Mouse (Mus musculus) small intestine, adult 2 months (tissue): ENCODE results near the gene Tmem189. TPM values are rescaled to one million over a fixed set of nuclear protein-coding genes. Genes with fewer than 3 reads are reported as not detected.
A peak's percentile ranks its signal among the peaks of the same experiment; 100 is the strongest.

Experiments
- H3K27ac ChIP-seq: fragments of 200-500 bp; 2 replicates; pipeline ENCODE4 v1.5.1; 2012; ENCODE audit warnings: low read depth, low read length, control low read depth, inconsistent platforms; ENCODE audit not compliant: insufficient read depth
- H3K27me3 ChIP-seq: fragments of 200-500 bp; 2 replicates; pipeline ENCODE4 v1.6.1; 2012; ENCODE audit warnings: mild to moderate bottlenecking, moderate library complexity, low read length, inconsistent platforms; ENCODE audit not compliant: control insufficient read depth, insufficient read depth
- H3K36me3 ChIP-seq: fragments of 200-500 bp; 2 replicates; pipeline ENCODE4 v1.6.1; 2012; ENCODE audit warnings: mild to moderate bottlenecking, low read length, control low read depth, inconsistent platforms; ENCODE audit not compliant: control insufficient read depth, insufficient read depth
- H3K4me1 ChIP-seq: fragments of 200-500 bp; 2 replicates; pipeline ENCODE4 v1.6.1; 2012; ENCODE audit warnings: low read length, inconsistent platforms, mixed read lengths; ENCODE audit not compliant: control insufficient read depth, insufficient read depth, insufficient read length
- H3K4me3 ChIP-seq: fragments of 200-500 bp; 2 replicates; pipeline ENCODE4 v1.5.1; 2012; ENCODE audit warnings: low read depth, mild to moderate bottlenecking, control low read depth, inconsistent platforms, low read length, moderate library complexity
- CTCF ChIP-seq: fragments of 200-500 bp; IDR thresholded peaks from 2 replicates; pipeline ENCODE4 v1.5.1; 2012; ENCODE audit warnings: low read depth, mild to moderate bottlenecking, control low read depth, inconsistent platforms, low read length, moderate library complexity, mixed read lengths; ENCODE audit not compliant: insufficient replicate concordance, insufficient read length; ENCODE audit errors: extremely low read depth
- POLR2A ChIP-seq: fragments of 200-500 bp; IDR thresholded peaks from 2 replicates; pipeline ENCODE4 v1.6.1; 2012; ENCODE audit warnings: low read depth, mild to moderate bottlenecking, control low read depth, inconsistent platforms, low read length, moderate library complexity
- WGBS: fragments of 180-500 bp; shearing (Covaris S2); methylation state at CpG from one replicate; pipeline ENCODE4 v1.1.7; 2018; 5-methylcytosine and 5-hydroxymethylcytosine counted together
- polyA plus RNA-seq: library from polyadenylated mRNA; depleted of rRNA; stranded (reverse); fragments of >200 nt; gene quantifications from 2 replicates; pipeline ENCODE4 v1.2.3, GENCODE M21; 2012

The Tmem189 gene
- polyA plus RNA-seq, 1 experiment, result 28.0 TPM

- no peak for TF ChIP-seq POLR2A
- TF ChIP-seq CTCF, result no peak
- Histone ChIP-seq H3K36me3 (peaks cover 9% of the 10 kb centered on the region; the same call in 1 of the 2 replicates), H3K27ac (peak overlapping the region; percentile 13; the same call in 1 of the 2 replicates), H3K4me3 (peak overlapping the region; percentile 91), H3K4me1 (peaks cover 31% of the 10 kb centered on the region), H3K27me3 (no peaks in the 10 kb centered on the region)
- 28% methylated on average over 12 of the region's 12 CpGs for WGBS
Measured at GRCm38 (mm10) chr2:167688126-167688497, 1.5 kb downstream of the Tmem189 start.

- peak overlapping the region; percentile 91; the same call in 1 of the 2 replicates for H3K4me3 ChIP-seq
- peaks cover 8% of the 10 kb centered on the region; the same call in 1 of the 2 replicates for H3K36me3 ChIP-seq
- H3K27ac ChIP-seq, result peak overlapping the region; percentile 13; the same call in 1 of the 2 replicates
- peaks cover 30% of the 10 kb centered on the region for H3K4me1 ChIP-seq
- WGBS, result 38% methylated on average over 11 of the region's 11 CpGs
- no peak for TF ChIP-seq POLR2A
- no peak for TF ChIP-seq CTCF
- no peaks in the 10 kb centered on the region for H3K27me3 ChIP-seq
Measured at GRCm38 (mm10) chr2:167687651-167688101, 1.9 kb downstream of the Tmem189 start.

DNA sequence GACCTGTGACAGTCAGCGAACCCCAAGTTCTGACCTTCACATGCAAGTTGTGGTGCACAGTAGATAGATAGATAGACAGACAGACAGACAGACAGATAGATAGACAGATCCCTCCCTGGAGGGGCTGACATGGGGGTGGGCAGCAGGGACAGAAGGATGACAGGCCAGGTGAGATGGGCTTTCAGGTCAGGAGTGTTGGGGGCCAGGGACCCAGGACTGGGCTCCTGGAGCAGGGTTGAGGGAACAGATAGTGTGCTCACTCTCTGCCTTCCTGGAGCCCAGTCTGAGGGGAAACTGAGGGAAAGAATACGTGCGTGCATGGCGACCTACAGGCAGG, 2.4 kb downstream of the Tmem189 start:
- TF ChIP-seq POLR2A (no peak), CTCF (no peak)
- Histone ChIP-seq H3K27ac (no peak overlapping the region), H3K27me3 (no peaks in the 10 kb centered on the region), H3K4me1 (peaks cover 28% of the 10 kb centered on the region), H3K36me3 (peaks cover 6% of the 10 kb centered on the region; the same call in 1 of the 2 replicates), H3K4me3 (no peak overlapping the region)
- 97% methylated on average over 4 of the region's 4 CpGs for WGBS

DNA sequence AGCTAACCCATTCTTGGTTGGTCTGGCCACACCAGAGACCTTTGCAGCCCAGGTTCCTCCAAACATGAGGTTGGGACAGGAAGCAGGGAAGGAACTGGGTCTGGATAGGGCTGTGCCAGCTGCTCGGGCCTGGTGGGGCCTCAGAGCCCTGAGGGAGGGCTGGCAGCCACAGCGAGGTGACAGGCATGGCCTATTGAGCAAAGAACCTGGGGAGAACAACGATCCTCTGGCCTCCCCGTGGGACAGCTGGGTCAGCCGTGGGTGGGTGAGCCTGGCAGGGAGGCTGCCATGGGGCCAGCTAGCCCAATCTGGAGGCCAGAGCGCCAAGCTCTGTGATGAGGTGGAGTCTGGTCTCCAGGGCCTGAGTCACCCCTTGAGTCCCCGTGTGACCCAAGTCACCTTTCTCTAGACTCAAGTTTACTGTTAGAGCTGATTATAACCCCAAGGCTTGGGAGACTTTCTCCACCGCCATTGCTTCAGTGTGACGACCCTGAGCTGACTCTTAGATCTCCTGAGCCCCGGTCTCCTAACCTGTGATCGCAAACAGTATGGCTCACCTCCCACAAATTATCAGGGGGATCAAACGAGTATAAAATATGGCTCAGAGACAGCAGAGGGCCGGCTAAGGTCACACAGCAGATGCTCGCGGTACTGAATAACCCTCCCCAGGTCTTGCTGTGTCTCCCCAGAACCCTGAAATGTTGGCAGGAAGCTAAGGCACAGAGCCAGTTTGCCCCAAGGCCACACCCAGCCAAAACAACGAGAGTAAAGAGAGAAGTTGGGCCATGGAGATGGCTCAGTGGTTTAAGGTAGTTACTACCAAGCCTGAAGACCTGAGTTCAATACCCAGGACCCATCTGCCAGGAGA, 3.0 kb downstream of the Tmem189 start:
- H3K4me3 ChIP-seq, result no peak overlapping the region
- H3K27me3 ChIP-seq, result no peaks in the 10 kb centered on the region
- peaks cover 22% of the 10 kb centered on the region for H3K4me1 ChIP-seq
- H3K36me3 ChIP-seq, result peaks cover 2% of the 10 kb centered on the region; the same call in 1 of the 2 replicates
- TF ChIP-seq POLR2A, result no peak
- TF ChIP-seq CTCF, result no peak
- H3K27ac ChIP-seq, result no peak overlapping the region
- 70% methylated on average over 16 of the region's 16 CpGs for whole genome bisulfite sequencing

- H3K27ac ChIP-seq, result no peak overlapping the region
- H3K4me1 ChIP-seq, result peaks cover 14% of the 10 kb centered on the region
- WGBS, result 92% methylated on average over 3 of the region's 3 CpGs
- no peaks in the 10 kb centered on the region for H3K27me3 ChIP-seq
- no peaks in the 10 kb centered on the region for H3K36me3 ChIP-seq
- H3K4me3 ChIP-seq, result no peak overlapping the region
- TF ChIP-seq CTCF (no peak), POLR2A (no peak)
Measured at GRCm38 (mm10) chr2:167685865-167686264, 3.8 kb downstream of the Tmem189 start.

DNA sequence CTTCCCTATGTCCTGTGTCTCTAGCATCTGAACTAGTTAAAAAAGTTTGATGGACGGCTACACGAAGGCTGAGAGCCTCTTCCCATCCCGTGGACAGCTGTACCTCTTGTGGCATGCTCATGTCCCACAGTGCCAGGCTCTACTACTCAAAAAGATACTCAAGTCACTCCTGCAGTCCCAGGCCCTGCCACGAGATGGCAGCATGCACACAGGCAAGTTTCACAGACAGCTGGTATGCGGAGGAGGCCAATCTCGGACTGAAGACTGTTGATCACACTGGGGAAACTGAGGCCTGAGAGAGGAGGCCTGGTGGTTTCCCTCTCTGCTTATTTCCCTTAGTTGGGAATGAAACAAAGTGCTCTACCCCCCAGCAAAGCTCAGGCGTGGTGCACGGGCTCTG, 4.5 kb downstream of the Tmem189 start:
- no peak overlapping the region for H3K4me3 ChIP-seq
- H3K36me3 ChIP-seq, result no peaks in the 10 kb centered on the region
- H3K27ac ChIP-seq, result no peak overlapping the region
- no peaks in the 10 kb centered on the region for H3K27me3 ChIP-seq
- WGBS, result 16% methylated on average over 8 of the region's 8 CpGs
- peaks cover 13% of the 10 kb centered on the region for H3K4me1 ChIP-seq
- TF ChIP-seq CTCF (peak; percentile 98), POLR2A (no peak)

GRCm38 (mm10) chr2:167683721-167684120, 5.9 kb downstream of the Tmem189 start:
- Histone ChIP-seq H3K27ac (no peak overlapping the region), H3K27me3 (no peaks in the 10 kb centered on the region), H3K4me1 (peaks cover 15% of the 10 kb centered on the region), H3K36me3 (no peaks in the 10 kb centered on the region), H3K4me3 (no peak overlapping the region)
- whole genome bisulfite sequencing, result 51% methylated on average over 3 of the region's 3 CpGs
- TF ChIP-seq CTCF, result no peak
- TF ChIP-seq POLR2A, result no peak
